ENCODE assay signal across 16 mouse cellular contexts in the genomic region with DNA sequence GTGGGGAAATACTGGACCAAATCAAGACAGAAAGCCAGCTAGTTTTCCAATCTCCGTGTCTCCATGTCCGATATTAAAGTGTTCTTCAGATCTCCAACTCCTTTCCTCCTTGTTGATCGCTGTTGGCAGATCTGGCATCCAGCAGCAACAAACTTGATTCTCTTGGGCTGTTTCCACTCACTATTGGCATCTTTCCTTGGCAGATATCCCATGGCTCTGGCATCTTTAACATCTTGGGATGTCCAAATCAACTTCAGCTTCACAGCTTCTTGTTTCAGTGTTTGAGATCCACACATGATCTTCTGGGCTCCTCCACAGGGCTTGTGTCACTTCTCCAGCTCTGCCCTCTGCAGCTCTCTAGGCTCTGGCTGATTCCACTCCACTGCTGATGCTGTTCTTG.
"Had no signal": no experiment of that assay in that cellular context is flagged by ENCODE, and none has a peak within 500 bp of the region (broad histone marks: within the 10 kb centered on the region; RNA-seq: fewer than 3 reads in every experiment).

No protein-coding gene starts in this region.

- DNase-seq: gastrocnemius, postnatal 14 days; gastrocnemius, postnatal 36 days; heart, adult 2 months; heart, postnatal 14 days; heart, postnatal 36 days; kidney, adult 11 months; kidney, adult 2 months; kidney, adult 9 months; kidney, postnatal 14 days; kidney, postnatal 36 days; layer of hippocampus, adult 9-11 months; layer of hippocampus, postnatal 36 days; left cerebral cortex, postnatal 4 days had no signal

- ATAC-seq: hindbrain, postnatal 0 days; intestine, embryonic 16.5 days; liver, embryonic 12.5 days had no signal
